Mouse (Mus musculus) hindbrain, embryonic 12.5 days (tissue): Measurements from ENCODE around the gene Msi2. TPM values are rescaled to one million over a fixed set of nuclear protein-coding genes. Genes with fewer than 3 reads are reported as not detected.

Source experiments
- ATAC-seq: fragments of 200-750 bp; cut with Nextera tagmentation; 2 replicates; pipeline ENCODE4 v1.8.0; 2017; ENCODE audit warnings: moderate TSS enrichment; ENCODE audit not compliant: low FRiP score
- H3K27ac ChIP-seq: fragments of 300-500 bp; sonication (generic); 2 replicates; pipeline ENCODE4 v1.5.1; 2016; ENCODE audit warnings: mild to moderate bottlenecking
- H3K27me3 ChIP-seq: fragments of 300-500 bp; sonication (generic); 2 replicates; pipeline ENCODE4 v1.6.1; 2016; ENCODE audit warnings: mild to moderate bottlenecking
- H3K36me3 ChIP-seq: fragments of 300-500 bp; sonication (generic); 2 replicates; pipeline ENCODE4 v1.6.1; 2016; ENCODE audit warnings: mild to moderate bottlenecking
- H3K4me1 ChIP-seq: fragments of 300-500 bp; sonication (generic); 2 replicates; pipeline ENCODE4 v1.6.1; 2016
- H3K4me2 ChIP-seq: fragments of 300-500 bp; sonication (generic); replicated peaks from 2 replicates; pipeline ENCODE4 v1.6.1; 2016; ENCODE audit warnings: mild to moderate bottlenecking
- H3K4me3 ChIP-seq: fragments of 300-500 bp; sonication (generic); 2 replicates; pipeline ENCODE4 v1.5.1; 2016; ENCODE audit warnings: mild to moderate bottlenecking
- H3K9ac ChIP-seq: fragments of 300-500 bp; sonication (generic); 2 replicates; pipeline ENCODE4 v1.6.1; 2016; ENCODE audit warnings: mild to moderate bottlenecking, moderate library complexity
- H3K9me3 ChIP-seq: fragments of 300-500 bp; sonication (generic); replicated peaks from 2 replicates; pipeline ENCODE4 v1.6.1; 2016; ENCODE audit warnings: mild to moderate bottlenecking
- WGBS: fragments of 180-500 bp; shearing (Covaris S2); methylation state at CpG from one replicate; pipeline ENCODE4 v1.1.7; 2016; 5-methylcytosine and 5-hydroxymethylcytosine counted together
- polyA plus RNA-seq: library from polyadenylated mRNA; unstranded; fragments of >200 nt; fragmentation: Nextera tagmentation; extraction: Ambion mirVana; gene quantifications from 2 replicates; pipeline ENCODE4 v1.2.1, GENCODE M21; 2016

The Msi2 gene
- polyA plus RNA-seq, 1 experiment from 2014 or later: 35.9 TPM

DNA sequence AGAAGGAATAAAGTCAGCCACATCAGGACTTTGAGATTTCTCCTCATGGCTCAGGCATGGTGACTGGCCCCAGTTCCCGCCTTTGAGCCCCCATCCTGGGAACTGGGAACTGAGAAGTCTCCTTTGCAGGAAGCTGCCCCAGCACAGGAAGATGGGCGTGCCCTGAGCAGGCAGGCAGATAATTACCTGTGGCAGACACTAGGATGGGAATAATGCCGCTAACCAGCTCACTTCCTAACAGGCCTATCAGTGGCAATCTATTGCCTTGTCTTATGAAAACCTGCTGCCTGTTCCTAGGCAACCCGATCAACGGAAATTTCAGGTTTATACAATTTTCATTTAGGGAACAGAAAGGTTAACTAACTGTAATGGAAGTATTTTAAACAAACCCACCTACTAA is 319.3 kb downstream of the Msi2 start:
- Histone ChIP-seq H3K9me3 (no peaks in the 10 kb centered on the region), H3K27me3 (no peaks in the 10 kb centered on the region), H3K4me3 (no peak overlapping the region), H3K4me2 (no peak overlapping the region), H3K27ac (no peak overlapping the region; the same call in 1 of the 2 replicates), H3K9ac (no peak overlapping the region), H3K4me1 (peaks cover 84% of the 10 kb centered on the region), H3K36me3 (peaks cover 3% of the 10 kb centered on the region; the same call in 1 of the 2 replicates)
- no peak for ATAC-seq
- 67% methylated on average over 5 of the region's 5 CpGs for WGBS

DNA sequence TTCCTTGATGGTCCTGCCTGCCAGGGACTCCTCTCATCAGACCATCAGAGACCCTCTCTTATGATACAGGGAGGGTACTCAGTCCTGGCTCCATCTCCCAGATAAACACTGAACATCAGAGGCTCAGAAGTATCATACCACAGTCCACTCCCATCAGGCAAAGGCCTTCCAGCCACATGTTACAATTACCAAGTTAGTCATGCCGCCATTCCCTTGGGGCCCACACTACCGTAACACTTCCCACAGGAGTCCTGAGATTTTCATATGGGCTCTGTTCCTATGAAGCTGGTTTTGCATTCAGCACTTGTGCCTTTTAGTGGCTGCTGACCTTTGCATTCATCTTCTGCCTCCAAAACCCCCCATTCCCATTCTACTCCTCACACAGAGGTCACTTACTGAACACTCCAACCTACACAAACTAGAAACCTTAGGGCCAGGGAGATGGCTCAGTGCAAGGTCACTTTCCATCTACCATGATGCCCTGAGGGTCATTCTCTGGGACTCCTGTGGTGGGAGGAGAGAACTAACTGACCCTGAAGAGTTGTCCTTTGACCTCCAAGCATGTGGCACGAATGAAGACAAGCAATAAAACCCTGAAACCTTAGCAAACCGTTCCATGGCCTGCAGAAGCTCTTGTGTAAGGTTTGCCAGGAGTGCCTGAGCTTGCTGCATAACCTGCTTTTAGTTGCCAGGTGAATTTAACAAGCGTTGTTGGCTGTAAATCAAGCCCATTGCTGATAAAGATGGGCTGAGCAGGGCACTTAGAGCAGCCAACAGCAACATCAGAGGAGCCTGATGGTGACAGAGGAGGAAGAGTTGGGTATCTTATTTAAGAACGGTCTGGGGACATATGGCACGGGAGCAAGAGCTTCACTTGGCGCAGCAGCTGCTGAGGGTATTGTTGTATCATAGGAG is 323.0 kb downstream of the Msi2 start:
- Histone ChIP-seq H3K9ac (no peak overlapping the region), H3K4me3 (no peak overlapping the region), H3K36me3 (peaks cover 5% of the 10 kb centered on the region; the same call in 1 of the 2 replicates), H3K9me3 (no peaks in the 10 kb centered on the region), H3K27ac (peak overlapping the region; percentile 77), H3K4me2 (no peak overlapping the region), H3K27me3 (no peaks in the 10 kb centered on the region), H3K4me1 (peaks cover 47% of the 10 kb centered on the region)
- peak; percentile 41 for ATAC-seq
- WGBS: 48% methylated on average over 8 of the region's 8 CpGs

DNA sequence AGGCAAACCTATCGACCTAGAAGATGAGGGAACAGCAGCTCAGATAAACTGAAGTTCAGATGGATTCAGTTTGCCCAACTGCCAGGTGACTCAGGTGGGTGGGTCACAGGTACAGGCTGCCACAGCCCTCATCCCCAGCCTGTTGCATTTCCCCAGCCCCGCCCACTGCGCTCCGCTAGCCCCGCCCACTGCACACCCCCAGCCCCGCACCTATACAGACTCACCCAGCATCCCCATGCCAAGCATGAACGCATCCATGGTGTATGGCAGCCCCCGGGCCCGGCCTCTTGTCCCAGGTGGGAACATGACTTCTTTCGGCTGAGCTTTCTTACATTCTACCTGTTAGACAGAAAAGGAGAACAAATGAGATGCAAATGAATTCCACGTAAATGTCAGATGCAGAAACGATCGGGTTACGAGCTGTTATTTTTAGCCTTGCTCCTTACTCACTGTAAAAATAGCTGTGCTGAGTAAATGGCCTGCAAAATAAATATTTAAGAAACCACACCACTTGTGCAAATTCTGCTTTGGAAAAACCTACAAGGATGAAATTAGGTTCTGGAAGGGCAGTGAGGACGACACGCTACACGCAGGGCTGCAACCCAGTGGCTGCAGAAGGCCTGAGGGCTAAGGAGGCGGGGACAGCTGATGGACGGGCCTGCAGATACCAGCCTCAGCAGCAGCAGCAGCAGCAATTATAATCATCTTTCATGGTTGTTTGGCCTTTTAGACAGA is 323.8 kb downstream of the Msi2 start:
- 60% methylated on average over 19 of the region's 19 CpGs for WGBS
- H3K9me3 ChIP-seq: no peaks in the 10 kb centered on the region
- peaks cover 48% of the 10 kb centered on the region for H3K4me1 ChIP-seq
- peak; percentile 71 for ATAC-seq
- no peak overlapping the region for H3K4me2 ChIP-seq
- H3K36me3 ChIP-seq: peaks cover 5% of the 10 kb centered on the region; the same call in 1 of the 2 replicates
- no peak overlapping the region for H3K9ac ChIP-seq
- no peak overlapping the region for H3K4me3 ChIP-seq
- H3K27me3 ChIP-seq: no peaks in the 10 kb centered on the region
- H3K27ac ChIP-seq: peak overlapping the region; percentile 77

DNA sequence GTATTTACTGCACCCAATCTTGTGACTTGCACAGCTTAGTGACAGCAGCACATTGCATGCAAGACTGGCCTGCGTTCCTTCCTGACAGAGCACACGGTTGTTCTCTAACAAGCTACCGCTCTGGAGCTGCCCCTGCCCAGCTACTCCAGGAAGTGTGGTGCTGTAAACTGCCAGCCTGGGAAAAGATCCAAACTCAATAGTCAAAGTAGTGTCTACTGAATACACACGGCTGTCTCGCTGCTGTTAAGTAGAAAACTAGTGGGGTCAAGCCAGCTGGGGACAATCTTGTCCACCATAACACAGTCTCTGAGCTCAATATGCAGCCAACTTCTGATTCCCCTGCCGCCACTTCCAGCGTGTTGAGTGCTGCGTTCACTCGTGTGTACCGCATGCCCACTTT is 325.6 kb downstream of the Msi2 start:
- H3K4me3 ChIP-seq: no peak overlapping the region
- peaks cover 5% of the 10 kb centered on the region; the same call in 1 of the 2 replicates for H3K36me3 ChIP-seq
- H3K4me2 ChIP-seq: no peak overlapping the region
- WGBS: 95% methylated on average over 10 of the region's 10 CpGs
- no peaks in the 10 kb centered on the region for H3K9me3 ChIP-seq
- H3K27ac ChIP-seq: no peak overlapping the region
- H3K27me3 ChIP-seq: no peaks in the 10 kb centered on the region
- peaks cover 43% of the 10 kb centered on the region for H3K4me1 ChIP-seq
- no peak overlapping the region for H3K9ac ChIP-seq
- ATAC-seq: no peak

DNA sequence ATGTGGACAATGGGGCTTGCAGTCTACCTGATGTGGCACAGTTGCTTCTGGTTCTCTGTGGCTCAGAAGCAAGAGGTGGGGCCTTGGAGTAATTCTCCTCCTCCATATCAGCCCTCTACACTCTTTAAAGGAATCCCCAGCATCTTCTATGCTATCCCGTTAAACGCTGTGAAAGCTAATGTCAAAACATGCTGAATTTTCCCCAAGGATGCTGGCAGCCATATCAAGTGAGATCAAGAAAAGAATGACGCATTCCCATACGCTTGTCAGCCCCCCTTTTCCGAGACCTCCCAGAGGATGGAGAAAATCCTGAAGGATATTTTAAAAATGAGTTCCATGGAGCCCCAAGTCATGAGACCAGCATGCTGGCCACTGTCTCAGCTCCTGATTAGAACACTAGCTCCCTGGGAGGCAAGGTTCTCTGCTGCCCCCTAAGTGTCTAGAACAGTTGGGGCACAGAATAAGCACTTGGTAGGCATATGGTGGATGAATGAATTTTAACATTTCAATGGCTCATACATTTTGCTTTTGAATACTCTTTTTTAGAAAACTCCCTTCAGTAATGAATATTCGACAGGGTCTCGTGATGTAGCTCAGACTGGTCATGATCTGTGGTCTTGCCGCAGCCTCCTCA is 327.0 kb downstream of the Msi2 start:
- Histone ChIP-seq H3K9me3 (no peaks in the 10 kb centered on the region), H3K27ac (no peak overlapping the region), H3K4me1 (peaks cover 33% of the 10 kb centered on the region), H3K9ac (no peak overlapping the region), H3K4me2 (no peak overlapping the region), H3K36me3 (peaks cover 7% of the 10 kb centered on the region; the same call in 1 of the 2 replicates), H3K4me3 (no peak overlapping the region), H3K27me3 (no peaks in the 10 kb centered on the region)
- WGBS: 82% methylated on average over 8 of the region's 8 CpGs
- ATAC-seq: no peak

DNA sequence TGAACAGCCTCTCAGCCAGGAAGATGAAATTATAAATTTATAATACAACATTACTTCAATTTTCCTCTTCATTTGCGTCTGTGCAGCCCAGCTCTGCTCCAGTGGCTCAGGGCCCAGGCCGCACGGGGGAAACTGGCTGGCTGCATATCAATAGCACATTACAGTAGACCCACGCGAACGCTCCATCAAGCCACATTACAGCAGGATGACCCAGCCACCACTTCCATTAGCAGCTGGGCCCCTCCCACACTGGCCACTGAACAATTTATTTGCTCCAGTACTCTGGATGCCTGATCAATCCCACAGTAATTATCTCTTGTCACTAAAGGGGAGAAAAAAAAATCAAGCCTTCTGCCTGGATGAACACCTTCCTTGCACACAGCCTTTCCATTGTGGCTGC is 328.8 kb downstream of the Msi2 start:
- WGBS: 72% methylated on average over 6 of the region's 6 CpGs
- no peaks in the 10 kb centered on the region for H3K27me3 ChIP-seq
- peaks cover 20% of the 10 kb centered on the region for H3K36me3 ChIP-seq

DNA sequence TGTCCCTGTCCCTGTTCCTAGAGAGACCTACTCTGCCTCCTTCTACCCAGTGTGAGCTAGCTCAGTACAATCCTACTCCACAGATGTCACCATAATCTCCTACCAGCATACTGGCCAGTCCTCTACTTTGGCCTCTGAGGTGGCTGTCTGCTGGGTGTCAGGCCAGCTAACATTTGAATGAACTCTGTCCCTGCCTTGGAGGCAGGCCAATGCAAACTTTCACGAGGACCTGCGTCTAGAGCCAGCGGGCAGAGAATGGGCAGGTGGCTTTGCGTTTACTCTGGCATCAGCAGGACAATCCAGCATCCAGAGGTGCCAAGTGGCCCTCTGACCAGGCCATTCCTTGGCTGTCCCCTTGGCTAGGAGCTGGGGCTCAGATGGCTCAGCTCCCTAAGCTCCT is 331.4 kb downstream of the Msi2 start:
- Histone ChIP-seq H3K4me3 (no peak overlapping the region), H3K36me3 (peaks cover 27% of the 10 kb centered on the region), H3K27me3 (no peaks in the 10 kb centered on the region), H3K4me1 (peaks cover 25% of the 10 kb centered on the region), H3K27ac (no peak overlapping the region), H3K9ac (no peak overlapping the region), H3K4me2 (no peak overlapping the region), H3K9me3 (no peaks in the 10 kb centered on the region)
- ATAC-seq: no peak
- WGBS: 93% methylated on average over 4 of the region's 4 CpGs

More for the DNA sequence above, 328.8 kb downstream of the Msi2 start:
- no peak overlapping the region for H3K4me2 ChIP-seq
- H3K9ac ChIP-seq: no peak overlapping the region
- H3K9me3 ChIP-seq: no peaks in the 10 kb centered on the region
- ATAC-seq: peak; percentile 58; the same call in 1 of the 2 replicates
- peak overlapping the region; percentile 48 for H3K27ac ChIP-seq
- H3K4me3 ChIP-seq: no peak overlapping the region
- H3K4me1 ChIP-seq: peaks cover 16% of the 10 kb centered on the region

DNA sequence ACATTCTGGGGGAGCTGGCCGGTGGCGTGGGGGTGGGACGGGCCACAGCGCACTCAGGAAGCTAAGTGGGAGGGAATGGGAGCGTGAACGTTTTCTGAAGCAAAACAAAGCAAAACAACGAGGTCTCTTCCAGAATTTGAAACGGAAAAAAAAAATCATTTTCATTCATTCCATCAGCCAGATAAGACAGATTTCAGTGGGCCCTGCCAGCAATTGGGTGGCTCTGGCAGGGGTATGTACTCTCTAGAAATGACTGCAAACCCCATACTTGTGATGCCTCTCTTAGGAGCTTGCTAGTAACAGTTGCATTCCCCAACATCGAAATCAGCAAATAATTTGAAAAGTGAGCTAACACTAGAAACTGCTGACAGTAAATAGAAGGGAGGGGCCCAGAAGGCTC is 335.9 kb downstream of the Msi2 start:
- no peaks in the 10 kb centered on the region for H3K27me3 ChIP-seq
- no peak overlapping the region for H3K4me2 ChIP-seq
- 88% methylated on average over 9 of the region's 9 CpGs for WGBS
- peaks cover 37% of the 10 kb centered on the region for H3K36me3 ChIP-seq
- H3K4me1 ChIP-seq: peaks cover 46% of the 10 kb centered on the region
- H3K9ac ChIP-seq: no peak overlapping the region
- 0 out of 2 replicates have a peak overlapping the region, but pooled peaks have one; percentile 31 for H3K27ac ChIP-seq
- H3K9me3 ChIP-seq: no peaks in the 10 kb centered on the region
- no peak overlapping the region for H3K4me3 ChIP-seq
- no peak for ATAC-seq

DNA sequence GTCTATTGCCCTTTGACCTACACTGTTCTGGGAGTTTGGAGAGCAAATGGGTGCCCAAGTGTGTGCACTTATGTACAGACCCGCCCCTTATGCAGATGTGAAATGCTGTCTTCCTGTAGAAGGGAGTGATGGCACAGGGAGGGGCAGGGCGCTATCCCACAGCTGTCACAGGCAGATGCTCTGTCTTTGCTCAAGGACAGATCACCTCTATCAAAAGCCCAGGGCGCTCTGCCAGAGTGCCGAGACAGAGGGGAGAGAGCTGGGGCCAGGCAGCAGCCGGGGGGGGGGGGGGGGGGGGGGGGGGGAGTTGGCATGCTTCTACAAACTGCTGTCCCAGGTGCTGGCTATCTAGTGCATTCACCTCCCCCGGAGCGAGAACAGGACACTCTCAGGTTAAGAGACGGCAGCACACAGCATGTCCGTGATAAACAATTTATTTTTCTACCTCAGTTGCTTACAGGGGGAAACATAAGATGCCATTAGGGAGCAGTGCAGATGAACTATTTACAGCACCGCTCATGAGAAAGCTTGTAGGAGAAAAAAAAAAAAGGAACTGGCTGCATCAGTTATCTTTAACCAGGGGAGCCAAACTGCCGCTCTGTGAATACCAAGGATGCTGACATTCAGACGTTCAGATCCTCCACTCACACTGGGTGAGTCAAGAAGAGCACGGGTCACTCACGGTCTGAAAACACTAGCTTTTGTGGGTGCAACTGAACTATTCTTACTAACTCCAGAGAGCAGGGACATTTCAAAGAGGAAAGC is 337.0 kb downstream of the Msi2 start:
- Histone ChIP-seq H3K27me3 (no peaks in the 10 kb centered on the region), H3K9ac (no peak overlapping the region), H3K36me3 (peaks cover 35% of the 10 kb centered on the region), H3K4me2 (no peak overlapping the region), H3K9me3 (no peaks in the 10 kb centered on the region), H3K27ac (peak overlapping the region; percentile 31), H3K4me3 (no peak overlapping the region), H3K4me1 (peaks cover 50% of the 10 kb centered on the region)
- WGBS: 64% methylated on average over 11 of the region's 14 CpGs
- ATAC-seq: no peak

DNA sequence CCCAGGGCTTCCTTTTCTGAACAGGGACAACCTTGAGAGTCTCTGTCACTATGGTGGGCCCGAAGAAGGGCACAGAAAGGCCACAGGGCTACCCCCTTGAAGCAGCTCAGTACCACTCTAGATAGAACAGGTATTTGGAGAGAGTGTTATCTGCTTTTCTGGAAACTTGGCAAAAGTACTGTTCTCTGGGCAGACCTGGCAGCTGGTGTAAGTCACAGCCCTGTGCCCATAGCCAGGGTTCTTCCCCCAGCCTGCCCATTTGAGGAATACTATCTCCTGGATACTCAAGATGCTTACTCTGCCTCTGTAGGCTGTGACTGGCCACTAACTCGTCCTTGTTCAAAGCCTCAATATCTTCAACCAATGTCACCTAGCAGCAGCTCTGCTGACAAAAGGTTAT is 338.7 kb downstream of the Msi2 start:
- Histone ChIP-seq H3K9me3 (no peaks in the 10 kb centered on the region), H3K4me3 (no peak overlapping the region), H3K27me3 (no peaks in the 10 kb centered on the region), H3K4me1 (peaks cover 57% of the 10 kb centered on the region), H3K9ac (no peak overlapping the region), H3K4me2 (no peak overlapping the region), H3K36me3 (peaks cover 27% of the 10 kb centered on the region), H3K27ac (peak overlapping the region; percentile 53)
- WGBS: 80% methylated on average over 2 of the region's 2 CpGs
- no peak for ATAC-seq

DNA sequence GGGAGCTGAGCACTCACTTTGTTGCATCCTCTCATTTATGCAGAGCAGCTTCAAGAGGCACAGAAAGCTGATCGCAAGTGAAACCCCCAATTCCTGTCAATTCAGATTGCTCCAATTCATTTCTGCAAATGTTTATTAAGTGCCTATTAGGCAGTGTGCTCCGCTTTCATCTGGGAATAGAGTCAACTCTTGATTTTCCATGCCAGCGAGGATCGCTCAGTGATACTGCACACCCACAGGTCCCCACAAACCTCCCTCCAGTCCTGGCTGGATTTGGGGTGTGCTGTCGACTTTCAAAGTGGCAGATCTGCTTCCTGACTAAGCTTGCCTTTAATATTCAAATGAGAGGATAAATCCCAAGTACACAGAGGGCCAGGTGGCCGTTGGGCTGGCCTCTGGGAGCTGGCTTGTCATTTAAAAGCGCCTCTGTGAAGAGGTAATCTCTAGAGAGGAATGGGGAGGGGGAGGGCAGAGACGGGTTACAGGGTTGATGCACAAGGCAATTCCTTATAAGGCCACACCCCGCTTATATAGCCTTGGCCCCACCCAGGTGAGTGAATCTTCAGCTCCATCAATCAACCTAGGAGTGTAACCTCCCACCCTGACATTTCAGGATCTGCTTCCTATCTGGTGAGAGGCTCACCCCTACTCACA is 339.5 kb downstream of the Msi2 start:
- ATAC-seq: peak; percentile 44; the same call in 1 of the 2 replicates

More for the DNA sequence above, 339.5 kb downstream of the Msi2 start:
- 56% methylated on average over 9 of the region's 9 CpGs for WGBS
- 0 out of 2 replicates have a peak overlapping the region, but pooled peaks have one; percentile 9 for H3K9ac ChIP-seq
- H3K4me1 ChIP-seq: peaks cover 57% of the 10 kb centered on the region
- no peaks in the 10 kb centered on the region for H3K9me3 ChIP-seq
- no peaks in the 10 kb centered on the region for H3K27me3 ChIP-seq
- H3K4me2 ChIP-seq: no peak overlapping the region
- H3K27ac ChIP-seq: peak overlapping the region; percentile 64
- H3K4me3 ChIP-seq: no peak overlapping the region
- H3K36me3 ChIP-seq: peaks cover 21% of the 10 kb centered on the region
